Mouse (Mus musculus) kidney, adult 2 months (tissue): ENCODE measurements around the gene Erich4. TPM values are rescaled to one million over a fixed set of nuclear protein-coding genes. Genes with fewer than 3 reads are reported as not detected.
"Not testable (repeated sequence)": the region's sequence is repeated elsewhere in the genome, so short reads cannot be mapped to it uniquely, and the experiment has no call there.

Experiments
- DNase-seq: peaks from one replicate; pipeline ENCODE4 v3.0.0; 2021
- H3K27ac ChIP-seq: fragments of 200-500 bp; 2 replicates; pipeline ENCODE4 v1.5.1; 2012; ENCODE audit warnings: low read depth, low read length, control low read depth, inconsistent platforms; ENCODE audit not compliant: insufficient read depth
- H3K27me3 ChIP-seq: fragments of 200-500 bp; replicated peaks from 2 replicates; pipeline ENCODE4 v1.6.1; 2012; ENCODE audit warnings: mild to moderate bottlenecking, moderate library complexity, low read length, inconsistent platforms; ENCODE audit not compliant: control insufficient read depth, insufficient read depth
- H3K36me3 ChIP-seq: fragments of 200-500 bp; 2 replicates; pipeline ENCODE4 v1.6.1; 2012; ENCODE audit warnings: mild to moderate bottlenecking, moderate library complexity, low read length, inconsistent platforms; ENCODE audit not compliant: control insufficient read depth, insufficient read depth
- H3K4me1 ChIP-seq: fragments of 200-500 bp; 2 replicates; pipeline ENCODE4 v1.6.1; 2011; ENCODE audit warnings: low read length; ENCODE audit not compliant: control insufficient read depth, insufficient read depth
- H3K4me3 ChIP-seq: fragments of 200-500 bp; 2 replicates; pipeline ENCODE4 v1.5.1; 2011; ENCODE audit warnings: mild to moderate bottlenecking, low read depth, low read length, control low read depth; ENCODE audit not compliant: insufficient read depth
- CTCF ChIP-seq: fragments of 200-500 bp; conservative IDR thresholded peaks from 2 replicates; pipeline ENCODE4 v1.5.1; 2011; ENCODE audit warnings: low read depth, mild to moderate bottlenecking, control low read depth, low read length, moderate library complexity, mixed read lengths; ENCODE audit not compliant: insufficient read depth, insufficient read length
- POLR2A ChIP-seq: fragments of 200-500 bp; IDR thresholded peaks from one replicate; pipeline ENCODE4 v1.6.1; 2011; ENCODE audit warnings: low read depth, low read length, control low read depth
- WGBS: fragments of 180-500 bp; shearing (Covaris S2); methylation state at CpG from one replicate; pipeline ENCODE4 v1.1.7; 2018; 5-methylcytosine and 5-hydroxymethylcytosine counted together
- polyA plus RNA-seq: library from polyadenylated mRNA; depleted of rRNA; stranded (reverse); fragments of >200 nt; gene quantifications from 2 replicates; pipeline ENCODE4 v1.2.3, GENCODE M21; 2012

The Erich4 gene
- polyA plus RNA-seq, 1 experiment = 49.7 TPM

DNA sequence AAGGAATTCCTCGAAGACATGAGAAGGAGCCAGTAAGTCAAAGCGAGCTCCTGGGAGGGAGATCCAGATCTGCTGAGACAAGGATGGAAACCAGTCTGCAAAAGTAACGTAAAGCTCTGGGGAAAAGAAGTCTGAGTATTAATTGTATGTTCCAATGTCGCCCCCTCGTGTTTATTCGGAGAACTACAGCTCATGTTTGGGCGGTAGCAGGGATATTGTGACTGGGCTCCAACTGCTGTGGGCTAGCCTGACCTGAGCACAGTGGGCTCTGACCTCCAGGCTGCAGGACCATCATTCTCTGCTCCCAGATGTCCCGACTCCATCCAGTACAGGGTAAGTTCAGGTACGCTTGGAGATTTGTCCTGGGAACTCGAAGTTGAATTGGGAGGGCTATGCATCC, 16.0 kb downstream of the Erich4 start:
- no peak overlapping the region for H3K27ac ChIP-seq
- H3K36me3 ChIP-seq = no peaks in the 10 kb centered on the region
- peak; percentile 64 for TF ChIP-seq CTCF
- TF ChIP-seq POLR2A = no peak
- no peak overlapping the region for H3K4me3 ChIP-seq
- 14% methylated on average over 10 of the region's 10 CpGs for WGBS
- H3K27me3 ChIP-seq = no peaks in the 10 kb centered on the region
- peak; percentile 79 for DNase-seq
- no peaks in the 10 kb centered on the region; the same call in 1 of the 2 replicates for H3K4me1 ChIP-seq

DNA sequence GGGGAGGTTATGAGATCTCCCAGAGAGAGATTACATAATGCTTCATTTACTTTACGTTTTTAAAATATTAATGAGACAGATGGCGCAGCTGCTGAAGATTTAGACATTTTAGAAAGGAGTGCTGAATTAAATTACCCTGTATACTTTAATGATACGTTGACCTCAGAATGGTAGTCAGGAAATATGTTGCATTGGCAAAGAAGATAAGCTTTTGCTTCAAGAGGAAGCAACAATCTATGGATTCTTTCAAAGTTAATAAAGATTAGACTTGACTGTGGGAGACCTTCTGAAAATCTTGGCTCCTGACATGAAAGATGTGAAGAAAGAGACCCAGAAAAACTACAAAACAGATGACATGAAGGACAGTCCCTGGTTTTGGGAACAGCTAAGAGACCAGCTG, 21.8 kb downstream of the Erich4 start:
- Histone ChIP-seq H3K27me3 (no peaks in the 10 kb centered on the region), H3K4me1 (no peaks in the 10 kb centered on the region), H3K4me3 (no peak overlapping the region), H3K36me3 (no peaks in the 10 kb centered on the region), H3K27ac (no peak overlapping the region)
- no peak for DNase-seq
- TF ChIP-seq CTCF (no peak), POLR2A (no peak)
- WGBS = 81% methylated on average over 3 of the region's 3 CpGs

DNA sequence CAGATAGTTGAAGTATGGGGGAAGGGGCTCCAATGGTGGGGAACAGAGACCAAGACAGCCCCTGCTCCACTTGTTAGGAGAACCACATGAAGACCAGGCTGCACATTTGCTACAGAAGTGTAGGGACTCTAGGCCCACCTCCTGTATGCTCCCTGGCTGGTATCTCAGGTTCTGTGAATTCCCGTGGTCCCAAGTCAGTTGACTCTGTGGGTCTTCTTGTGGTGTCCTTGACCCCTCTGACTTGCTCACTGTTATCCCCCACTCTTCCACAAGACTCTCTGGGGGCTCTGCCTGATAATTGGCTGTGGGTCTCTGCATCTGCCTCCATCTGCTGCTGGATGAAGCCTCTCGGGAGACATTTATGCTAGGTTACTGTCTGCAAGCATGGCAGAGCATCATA, 24.5 kb downstream of the Erich4 start:
- 94% methylated on average over 2 of the region's 2 CpGs for WGBS
- TF ChIP-seq POLR2A = no peak
- TF ChIP-seq CTCF = no peak

DNA sequence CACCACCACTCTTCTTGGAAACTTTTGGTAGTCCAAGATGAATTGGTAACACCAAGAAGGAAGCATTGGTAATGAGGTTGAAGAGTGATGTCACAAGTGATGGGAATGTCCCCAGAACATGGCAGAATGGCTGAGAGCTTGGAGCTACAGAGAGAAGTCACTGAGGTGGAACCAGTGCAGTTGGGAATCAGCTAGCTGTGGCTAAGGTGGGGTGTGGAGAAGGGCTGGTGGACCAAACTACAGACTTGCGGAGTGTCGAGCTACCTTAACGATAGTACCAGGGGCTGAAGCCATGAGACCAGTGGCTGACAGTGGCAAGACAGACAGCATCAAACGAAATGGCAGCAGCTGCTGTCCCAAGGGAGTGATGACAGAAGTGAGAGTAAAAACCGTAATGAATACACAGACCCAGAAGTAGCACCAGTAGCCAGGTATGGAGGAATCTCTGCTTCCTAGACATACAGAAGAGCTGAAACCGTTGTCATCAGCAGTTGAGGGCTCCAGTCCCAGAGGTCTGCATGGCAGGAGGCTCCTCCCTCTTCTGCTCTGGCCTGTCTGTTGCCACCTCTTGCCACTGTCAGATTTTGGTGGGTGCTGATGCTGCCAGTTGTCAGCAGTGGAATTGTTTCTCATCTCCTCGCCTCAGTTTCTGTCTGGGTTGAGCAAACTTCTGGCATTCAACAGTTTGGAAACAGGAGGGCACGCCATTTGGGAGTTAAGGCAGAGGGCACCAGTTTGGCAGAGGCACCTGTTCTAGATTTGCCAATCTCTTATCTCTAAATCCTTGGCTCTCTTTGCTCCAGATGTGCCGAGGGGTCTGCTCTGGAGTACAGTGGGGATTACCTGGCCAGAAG, 30.1 kb downstream of the Erich4 start:
- Histone ChIP-seq H3K4me3 (no peak overlapping the region), H3K27ac (no peak overlapping the region), H3K27me3 (no peaks in the 10 kb centered on the region), H3K4me1 (no peaks in the 10 kb centered on the region), H3K36me3 (no peaks in the 10 kb centered on the region)
- TF ChIP-seq POLR2A (no peak), CTCF (no peak)
- DNase-seq = no peak
- 84% methylated on average over 9 of the region's 9 CpGs for WGBS

More for the DNA sequence above, 24.5 kb downstream of the Erich4 start:
- Histone ChIP-seq H3K36me3 (no peaks in the 10 kb centered on the region), H3K4me3 (no peak overlapping the region), H3K4me1 (no peaks in the 10 kb centered on the region), H3K27me3 (no peaks in the 10 kb centered on the region), H3K27ac (no peak overlapping the region)
- no peak for DNase-seq

DNA sequence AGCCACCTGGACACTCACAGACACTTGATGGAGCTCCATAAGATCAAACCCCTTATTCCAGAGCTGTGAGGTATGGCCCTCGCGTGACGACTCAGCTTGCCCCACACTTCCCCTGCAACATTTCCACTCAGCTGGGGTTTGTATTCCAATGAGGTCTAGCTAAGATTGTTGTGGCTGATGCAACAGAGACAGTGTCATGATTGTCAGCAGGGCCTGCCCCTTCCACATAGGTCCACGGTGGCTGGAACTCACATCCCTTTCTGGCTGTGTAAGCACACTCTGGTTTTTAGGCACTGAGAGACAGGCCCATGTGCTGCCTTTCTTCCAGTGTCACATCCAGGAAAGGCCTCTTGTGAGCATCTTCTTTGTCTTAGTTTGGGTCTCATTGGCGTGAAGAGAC, 31.0 kb downstream of the Erich4 start:
- WGBS = 87% methylated on average over 5 of the region's 5 CpGs
- no peak for DNase-seq
- Histone ChIP-seq H3K4me3 (no peak overlapping the region), H3K4me1 (no peaks in the 10 kb centered on the region), H3K36me3 (no peaks in the 10 kb centered on the region), H3K27ac (no peak overlapping the region), H3K27me3 (no peaks in the 10 kb centered on the region)
- TF ChIP-seq POLR2A = no peak
- no peak for TF ChIP-seq CTCF

DNA sequence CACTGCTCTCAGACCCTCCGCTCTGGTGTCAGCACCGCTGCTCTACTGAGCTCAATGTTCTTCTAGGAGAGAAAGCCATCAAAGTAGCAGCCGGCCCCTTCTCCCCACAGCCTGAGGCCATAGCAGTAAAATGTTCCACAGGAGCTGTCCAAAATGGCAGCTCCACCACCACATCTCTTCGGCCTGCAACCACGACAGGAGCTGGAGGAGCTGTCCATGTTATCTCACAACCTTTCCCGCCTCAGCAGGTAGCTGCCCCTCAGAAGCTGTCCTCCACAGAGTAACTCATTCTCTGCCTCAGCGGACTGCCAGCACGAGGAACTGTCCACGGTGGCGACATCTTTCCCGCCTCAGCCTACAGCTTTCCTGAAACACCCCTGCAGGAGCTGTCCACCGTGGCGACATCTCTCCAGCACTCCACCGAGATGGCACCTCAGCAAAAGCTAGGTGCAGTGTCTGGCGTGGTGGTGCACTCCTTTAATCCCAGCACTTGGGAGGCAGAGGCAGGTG, 33.3 kb downstream of the Erich4 start:
- no peak for DNase-seq
- WGBS = 90% methylated on average over 15 of the region's 15 CpGs
- Histone ChIP-seq H3K36me3 (no peaks in the 10 kb centered on the region), H3K4me1 (no peaks in the 10 kb centered on the region), H3K27me3 (no peaks in the 10 kb centered on the region), H3K4me3 (no peak overlapping the region), H3K27ac (no peak overlapping the region)
- no peak for TF ChIP-seq POLR2A
- no peak for TF ChIP-seq CTCF

DNA sequence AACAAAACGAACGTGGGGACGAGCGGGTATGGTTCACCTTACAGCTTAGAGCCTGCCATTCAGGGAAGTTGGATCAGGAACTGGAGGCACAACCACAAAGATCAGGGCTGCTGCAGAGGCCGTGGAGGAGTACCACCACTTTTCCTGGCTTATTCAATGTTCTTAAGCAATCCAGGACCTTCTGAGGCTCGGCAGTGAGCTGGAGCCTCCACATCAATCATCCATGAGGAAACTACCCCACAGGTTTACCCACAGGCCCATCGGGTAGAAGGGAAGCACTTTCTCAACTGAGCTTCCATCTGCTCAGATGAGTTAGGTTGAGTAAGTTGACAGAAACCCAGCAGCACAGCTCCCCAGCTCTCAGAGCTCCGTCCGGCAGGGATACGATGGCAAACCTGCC, 36.3 kb downstream of the Erich4 start:
- Histone ChIP-seq H3K4me1 (peaks cover 17% of the 10 kb centered on the region; the same call in 1 of the 2 replicates), H3K27ac (no peak overlapping the region), H3K27me3 (no peaks in the 10 kb centered on the region), H3K4me3 (no peak overlapping the region), H3K36me3 (no peaks in the 10 kb centered on the region)
- DNase-seq = no peak
- TF ChIP-seq POLR2A = no peak
- 83% methylated on average over 10 of the region's 10 CpGs for WGBS

DNA sequence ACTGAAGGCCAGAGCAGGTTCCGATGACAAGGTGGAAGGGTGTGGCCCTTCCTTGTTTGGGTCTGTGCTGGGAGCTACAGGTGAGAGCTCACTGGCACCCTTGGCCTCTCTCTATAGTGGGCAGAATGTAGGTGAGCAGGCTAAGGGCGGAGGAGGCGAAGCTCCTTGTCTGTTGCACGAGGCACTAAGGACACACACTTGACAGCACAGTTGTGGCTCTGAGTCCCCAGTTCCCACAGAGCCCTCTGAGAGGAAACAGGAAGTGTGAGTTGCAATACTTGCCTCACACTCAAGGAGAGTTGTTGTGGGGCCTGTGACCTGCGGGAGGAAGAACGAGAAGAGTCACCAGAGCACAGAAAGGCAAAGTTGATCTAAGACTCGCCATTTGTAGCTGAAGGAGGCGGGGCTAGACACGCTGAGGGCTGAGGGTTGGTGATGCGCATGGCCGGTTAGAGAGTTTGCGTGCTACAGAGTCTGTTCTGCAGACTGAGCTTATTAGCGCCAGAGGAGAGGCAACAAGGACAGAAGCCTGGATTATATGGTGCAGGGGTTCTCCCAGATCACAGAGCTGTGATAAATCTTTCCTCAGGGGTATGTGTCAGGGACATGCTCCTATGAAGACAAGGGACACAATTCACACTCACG, 38.8 kb downstream of the Erich4 start:
- not testable (repeated sequence) for H3K4me3 ChIP-seq, H3K27me3 ChIP-seq, H3K27ac ChIP-seq, H3K36me3 ChIP-seq
- H3K4me1 ChIP-seq = peaks cover 17% of the 10 kb centered on the region; the same call in 1 of the 2 replicates
- DNase-seq = peak; percentile 53
- WGBS = 30% methylated on average over 14 of the region's 14 CpGs

DNA sequence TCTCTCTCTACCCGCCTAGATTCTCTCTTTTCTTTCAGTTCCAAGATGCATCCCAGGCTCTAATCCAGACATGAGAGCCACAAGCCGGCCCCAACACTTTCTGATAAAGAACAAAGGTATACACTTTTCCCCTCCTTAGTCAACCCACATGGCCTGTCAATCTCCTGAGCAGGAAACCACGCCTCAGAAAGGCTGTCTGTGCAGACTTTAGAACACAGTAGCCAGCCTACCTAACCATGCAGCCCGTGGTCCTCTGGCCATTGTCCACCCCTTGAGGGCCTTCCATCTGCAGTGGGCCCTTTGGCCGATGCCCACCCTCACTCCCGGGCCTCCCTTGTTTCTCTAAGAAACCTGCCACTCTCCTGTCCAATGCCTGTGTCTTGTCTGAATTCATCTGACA, 39.4 kb downstream of the Erich4 start:
- not testable (repeated sequence) for H3K27me3 ChIP-seq, H3K27ac ChIP-seq, H3K36me3 ChIP-seq, DNase-seq, H3K4me3 ChIP-seq
- peaks cover 17% of the 10 kb centered on the region; the same call in 1 of the 2 replicates for H3K4me1 ChIP-seq
- WGBS = 42% methylated on average over 6 of the region's 6 CpGs
